Mouse (Mus musculus) kidney, embryonic 16.5 days (tissue): ENCODE results near the gene Rgs1. TPM values are rescaled to one million over a fixed set of nuclear protein-coding genes. Genes with fewer than 3 reads are reported as not detected.

Experiments used
- ATAC-seq: fragments of 200-750 bp; cut with Nextera tagmentation; 2 replicates; pipeline ENCODE4 v1.8.0; 2017; ENCODE audit warnings: moderate TSS enrichment; ENCODE audit not compliant: low FRiP score, low TSS enrichment
- H3K27ac ChIP-seq: fragments of 300-500 bp; sonication (generic); 2 replicates; pipeline ENCODE4 v1.5.1; 2014; ENCODE audit warnings: low read length
- H3K27me3 ChIP-seq: fragments of 300-500 bp; sonication (generic); 2 replicates; pipeline ENCODE4 v1.6.1; 2014; ENCODE audit warnings: low read length, control low read depth, mixed read lengths; ENCODE audit not compliant: insufficient read depth
- H3K36me3 ChIP-seq: fragments of 300-500 bp; sonication (generic); 2 replicates; pipeline ENCODE4 v1.6.1; 2014; ENCODE audit warnings: low read length, control low read depth, mixed read lengths; ENCODE audit not compliant: insufficient read depth
- H3K4me1 ChIP-seq: fragments of 300-500 bp; sonication (generic); 2 replicates; pipeline ENCODE4 v1.6.1; 2014; ENCODE audit warnings: low read length, control low read depth, mixed read lengths; ENCODE audit not compliant: insufficient read depth
- H3K4me2 ChIP-seq: fragments of 300-500 bp; sonication (generic); replicated peaks from 2 replicates; pipeline ENCODE4 v1.6.1; 2014; ENCODE audit warnings: low read depth, low read length
- H3K4me3 ChIP-seq: fragments of 300-500 bp; sonication (generic); 2 replicates; pipeline ENCODE4 v1.5.1; 2014; ENCODE audit warnings: mild to moderate bottlenecking, low read length
- H3K9ac ChIP-seq: fragments of 300-500 bp; sonication (generic); replicated peaks from 2 replicates; pipeline ENCODE4 v1.6.1; 2014; ENCODE audit warnings: low read length
- H3K9me3 ChIP-seq: fragments of 300-500 bp; sonication (generic); 2 replicates; pipeline ENCODE4 v1.6.1; 2016; ENCODE audit warnings: low read length, control low read depth
- WGBS: fragments of 180-500 bp; shearing (Covaris S2); extraction: QIAGEN DNeasy Blood & Tissue Kit; methylation state at CpG from one replicate; pipeline ENCODE4 v1.1.7; 2014; 5-methylcytosine and 5-hydroxymethylcytosine counted together
- polyA plus RNA-seq: library from polyadenylated mRNA; unstranded; fragments of >200 nt; fragmentation: Nextera tagmentation; extraction: Ambion mirVana; gene quantifications from 2 replicates; pipeline ENCODE4 v1.2.1, GENCODE M21; 2015

Rgs1 gene
- polyA plus RNA-seq, result not detected in 2 replicates

DNA sequence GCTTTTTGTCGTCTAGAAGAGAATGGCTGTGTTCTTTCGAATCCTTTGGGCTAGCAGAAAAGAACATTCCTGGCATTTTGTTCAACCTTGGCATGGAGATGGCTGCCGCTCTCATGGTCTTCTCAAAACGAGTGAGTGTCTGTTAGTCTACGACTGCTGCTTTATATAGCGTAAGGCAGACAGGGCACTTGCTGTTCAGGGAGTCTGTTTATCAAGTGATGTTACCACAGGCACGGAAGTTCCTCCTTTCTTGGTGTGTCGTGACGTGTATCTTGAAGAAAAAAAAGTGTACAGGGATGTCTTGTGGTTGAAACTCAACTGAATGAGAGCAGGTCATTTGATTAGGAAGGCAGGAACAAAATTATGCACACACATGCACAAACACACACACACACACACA lies at the start of gene Rgs1:
TSS of gene Rgs1 (minus strand) at position 320 of the 400 bp plus-strand sequence.
- H3K27ac ChIP-seq, result no peak within 1 kb of the TSS
- no peaks in the 10 kb centered on the region for H3K4me1 ChIP-seq
- H3K9ac ChIP-seq, result no peak within 1 kb of the TSS
- no peaks in the 10 kb centered on the region for H3K36me3 ChIP-seq
- H3K27me3 ChIP-seq, result no peaks in the 10 kb centered on the region
- no peak within 1 kb of the TSS for H3K4me3 ChIP-seq
- H3K4me2 ChIP-seq, result no peak within 1 kb of the TSS
- H3K9me3 ChIP-seq, result no peaks in the 10 kb centered on the region
- WGBS, result 74% methylated on average over 9 of the region's 9 CpGs
- ATAC-seq, result no peak

DNA sequence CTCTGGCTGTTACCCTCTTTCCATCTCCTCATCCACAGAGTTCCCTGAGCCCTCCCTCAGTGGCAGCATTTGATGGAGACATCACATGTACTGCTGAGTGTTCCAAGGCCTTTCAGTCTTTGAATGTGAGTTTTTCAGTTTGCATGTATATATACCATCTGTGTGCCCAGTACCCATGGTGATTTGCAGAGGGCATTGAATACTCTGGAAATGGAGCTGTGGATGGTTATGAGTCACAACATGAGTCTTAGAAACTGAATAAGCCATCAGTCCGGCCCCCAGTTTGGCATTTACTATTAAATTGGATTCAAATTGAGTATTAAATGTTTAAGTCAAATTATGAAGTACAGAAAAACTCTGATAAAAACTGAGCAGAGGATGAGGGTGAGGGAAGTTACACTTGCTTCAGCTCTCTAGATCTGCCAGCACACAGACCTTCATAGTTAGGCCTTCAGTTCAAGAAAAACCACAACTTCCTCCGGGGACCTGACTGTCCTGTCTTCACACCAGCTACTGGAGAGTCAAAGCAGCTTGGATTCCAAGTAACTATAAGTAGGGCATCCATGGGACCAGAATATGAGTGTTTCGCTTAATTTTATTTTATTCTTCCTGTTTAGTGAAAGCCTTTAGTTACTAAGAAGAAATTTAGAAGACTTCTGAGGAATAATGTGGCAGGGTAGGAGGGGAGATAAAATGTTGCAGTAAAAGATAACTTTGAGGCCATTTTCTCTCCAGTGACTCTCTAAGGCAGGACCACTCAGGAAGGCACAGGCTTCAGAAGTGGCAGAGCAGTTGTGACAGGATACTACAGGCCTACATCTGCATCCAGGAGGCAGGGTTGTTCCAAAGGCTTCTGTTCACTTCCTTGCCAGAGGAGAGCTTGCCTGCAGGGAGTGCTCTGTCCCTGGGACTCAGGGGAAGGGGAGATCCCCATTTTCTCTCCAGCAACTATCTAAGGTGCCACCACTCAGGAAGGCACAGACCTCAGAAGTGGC lies 34.3 kb upstream of the Rgs1 start:
- Histone ChIP-seq H3K4me1 (no peaks in the 10 kb centered on the region), H3K36me3 (no peaks in the 10 kb centered on the region), H3K9ac (no peak overlapping the region), H3K27me3 (no peaks in the 10 kb centered on the region), H3K9me3 (peaks cover 5% of the 10 kb centered on the region; the same call in 1 of the 2 replicates), H3K4me3 (no peak overlapping the region), H3K27ac (no peak overlapping the region), H3K4me2 (no peak overlapping the region)
- WGBS, result 91% methylated on average over 3 of the region's 3 CpGs
- ATAC-seq, result no peak

DNA sequence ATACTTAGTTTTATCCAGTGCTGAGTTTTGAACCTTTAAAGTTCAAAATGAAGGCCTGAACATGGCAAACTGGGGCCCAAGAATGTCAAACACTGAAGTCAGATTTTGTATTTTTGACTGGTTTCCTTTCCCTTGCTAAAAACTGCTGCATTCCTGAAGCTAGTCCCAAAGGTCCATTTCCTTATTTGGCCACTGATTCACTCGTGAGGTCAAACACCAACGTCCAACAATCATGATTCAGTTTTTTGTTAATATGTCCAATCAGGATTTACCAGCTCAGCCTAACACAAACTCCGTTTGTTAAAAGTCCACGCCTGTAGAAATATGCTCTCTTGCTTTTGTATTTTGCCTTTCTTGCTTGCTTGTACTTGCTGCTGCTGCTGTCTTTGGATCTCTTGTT lies 31.0 kb upstream of the Rgs1 start:
- Histone ChIP-seq H3K9ac (no peak overlapping the region), H3K36me3 (no peaks in the 10 kb centered on the region), H3K4me1 (no peaks in the 10 kb centered on the region), H3K4me3 (no peak overlapping the region), H3K27me3 (no peaks in the 10 kb centered on the region), H3K9me3 (peaks cover 5% of the 10 kb centered on the region; the same call in 1 of the 2 replicates), H3K4me2 (no peak overlapping the region), H3K27ac (no peak overlapping the region)
- 67% methylated on average over 4 of the region's 4 CpGs for WGBS
- ATAC-seq, result no peak

DNA sequence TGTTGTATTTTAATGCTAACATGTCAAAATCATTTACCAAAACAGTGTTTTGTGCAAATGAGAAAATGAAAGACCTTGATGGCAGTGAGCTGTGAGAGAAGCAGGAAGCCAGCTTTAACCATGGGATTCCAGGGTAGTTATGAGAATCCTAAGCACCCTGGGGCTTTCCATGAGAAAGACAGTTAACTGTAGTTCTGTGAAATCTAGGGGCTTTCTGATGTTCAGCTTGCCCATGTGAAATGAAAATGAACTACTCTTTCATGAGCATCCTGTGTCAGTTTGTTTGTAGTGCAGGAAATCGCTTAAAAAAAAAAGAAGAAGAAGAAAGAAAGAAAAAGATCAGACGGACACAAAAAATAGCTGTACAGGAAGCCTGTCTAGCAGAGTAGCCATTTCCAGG lies 23.9 kb upstream of the Rgs1 start:
- no peak overlapping the region for H3K4me2 ChIP-seq
- H3K9ac ChIP-seq, result no peak overlapping the region
- H3K9me3 ChIP-seq, result no peaks in the 10 kb centered on the region
- H3K27ac ChIP-seq, result no peak overlapping the region
- 76% methylated on average over 2 of the region's 2 CpGs for WGBS
- H3K4me1 ChIP-seq, result no peaks in the 10 kb centered on the region
- no peaks in the 10 kb centered on the region for H3K36me3 ChIP-seq
- no peak overlapping the region for H3K4me3 ChIP-seq
- H3K27me3 ChIP-seq, result no peaks in the 10 kb centered on the region
- no peak for ATAC-seq

DNA sequence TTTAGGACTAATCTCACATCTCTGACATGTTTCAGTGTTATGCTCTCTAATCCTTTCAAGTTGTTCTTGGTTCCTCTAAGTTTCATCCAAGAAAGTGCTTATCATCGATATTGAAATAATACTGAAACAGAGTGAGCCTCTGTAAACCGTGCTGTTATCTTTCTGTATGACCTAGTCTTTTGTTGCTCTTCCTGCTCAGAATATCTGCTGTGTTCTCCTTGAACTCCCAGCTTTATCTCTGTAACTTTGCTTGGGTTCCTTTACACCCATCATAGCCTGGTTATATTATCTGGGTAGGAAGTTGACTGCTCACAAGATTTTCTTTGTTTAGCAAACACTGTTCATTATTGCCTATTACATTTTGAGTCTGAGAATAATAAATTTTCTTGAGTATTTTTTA lies 20.1 kb upstream of the Rgs1 start:
- no peaks in the 10 kb centered on the region for H3K4me1 ChIP-seq
- no peaks in the 10 kb centered on the region for H3K9me3 ChIP-seq
- no peaks in the 10 kb centered on the region for H3K36me3 ChIP-seq
- WGBS, result 79% methylated on average over 2 of the region's 2 CpGs
- no peak for ATAC-seq
- H3K4me2 ChIP-seq, result no peak overlapping the region
- H3K27me3 ChIP-seq, result no peaks in the 10 kb centered on the region
- H3K9ac ChIP-seq, result no peak overlapping the region
- H3K27ac ChIP-seq, result no peak overlapping the region
- no peak overlapping the region for H3K4me3 ChIP-seq

DNA sequence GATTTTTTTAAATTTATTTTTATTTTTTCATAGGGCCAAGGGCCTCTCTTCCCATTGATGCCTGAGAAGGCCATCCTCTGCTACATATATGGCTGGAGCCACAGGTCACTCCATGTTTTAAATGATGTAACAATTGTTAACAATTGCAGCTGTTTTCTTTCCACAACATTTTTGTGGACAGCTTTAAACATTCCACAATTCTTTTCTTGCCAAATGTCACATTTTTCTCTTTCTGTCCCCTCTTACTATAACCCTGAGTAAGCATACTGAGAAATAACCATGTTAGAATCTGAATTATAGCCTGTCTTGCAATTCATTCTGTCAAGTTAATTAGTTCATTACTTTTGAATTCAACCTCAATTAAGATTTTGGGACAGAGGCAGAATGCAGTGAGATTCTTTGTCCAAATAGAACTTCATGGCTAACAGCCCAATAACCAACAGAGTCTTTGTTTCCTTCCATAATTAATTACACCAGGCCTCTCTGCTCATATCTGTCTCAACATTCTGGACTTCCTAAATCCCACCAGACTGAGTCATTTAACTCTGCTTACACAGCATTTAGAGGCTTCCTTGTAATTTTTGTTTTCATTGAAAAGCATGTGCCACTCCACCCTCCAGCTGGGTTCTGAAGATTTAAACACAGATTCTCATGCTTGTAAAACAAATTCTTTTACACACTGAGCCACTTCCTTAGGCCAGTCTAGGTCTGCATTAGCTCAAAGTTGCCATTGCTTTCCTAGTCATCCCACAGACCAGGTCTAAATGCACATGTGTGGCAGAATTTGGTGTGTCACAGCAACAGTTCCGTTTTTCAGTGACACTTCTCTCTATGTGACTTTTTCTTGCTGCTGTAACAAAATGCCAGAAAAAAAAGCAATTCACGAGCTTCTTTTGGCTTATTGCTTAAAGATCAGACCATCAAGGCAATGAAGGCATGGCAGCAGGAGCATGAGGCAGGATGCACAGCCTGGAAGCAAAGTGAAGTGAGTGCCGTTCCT lies 18.7 kb upstream of the Rgs1 start:
- Histone ChIP-seq H3K4me1 (no peaks in the 10 kb centered on the region), H3K27ac (peak overlapping the region; percentile 61), H3K27me3 (no peaks in the 10 kb centered on the region), H3K36me3 (no peaks in the 10 kb centered on the region), H3K9me3 (no peaks in the 10 kb centered on the region), H3K4me3 (no peak overlapping the region), H3K4me2 (no peak overlapping the region), H3K9ac (no peak overlapping the region)
- WGBS, result 64% methylated on average over 3 of the region's 3 CpGs
- peak; percentile 86 for ATAC-seq

DNA sequence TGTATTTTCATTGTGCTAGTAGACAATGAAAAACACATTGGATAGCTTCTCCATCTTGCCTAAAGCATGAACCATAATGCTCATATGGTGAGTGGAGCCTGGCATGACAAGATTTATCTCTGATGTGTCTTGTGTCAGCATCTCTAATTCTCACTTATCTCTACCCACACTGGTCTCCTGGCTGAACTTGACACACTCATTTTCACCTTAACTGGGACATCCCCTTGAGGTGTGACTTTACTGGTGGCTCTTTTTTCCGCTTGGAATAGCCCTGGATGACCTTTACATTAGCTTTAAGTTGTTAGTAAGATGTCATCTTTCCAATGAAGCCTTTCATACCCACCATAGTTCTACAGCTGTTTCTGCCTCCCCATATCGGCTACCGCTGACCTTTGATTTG lies 15.0 kb upstream of the Rgs1 start:
- Histone ChIP-seq H3K36me3 (no peaks in the 10 kb centered on the region), H3K4me1 (no peaks in the 10 kb centered on the region), H3K9ac (no peak overlapping the region), H3K27me3 (no peaks in the 10 kb centered on the region), H3K4me2 (no peak overlapping the region), H3K4me3 (no peak overlapping the region), H3K27ac (no peak overlapping the region), H3K9me3 (no peaks in the 10 kb centered on the region)
- 84% methylated on average over 3 of the region's 3 CpGs for WGBS
- no peak for ATAC-seq

DNA sequence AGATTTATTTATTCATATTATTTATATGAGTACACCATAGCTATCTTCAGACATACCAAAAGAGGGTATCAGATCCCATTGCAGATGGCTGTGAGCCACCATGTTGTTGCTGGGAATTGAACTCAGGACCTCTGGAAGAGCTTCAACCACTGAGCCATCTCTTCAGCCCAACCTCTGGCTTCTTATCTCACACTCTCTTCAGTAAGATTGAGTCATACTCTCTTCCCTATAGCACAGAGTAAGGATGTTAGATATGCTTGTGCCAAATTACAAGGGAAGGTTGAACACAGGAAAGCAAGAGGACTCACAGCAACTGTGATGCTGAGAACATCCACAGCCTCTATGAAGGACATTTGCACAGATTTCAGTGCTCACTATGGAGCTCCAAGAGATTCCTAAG lies 13.0 kb upstream of the Rgs1 start:
- Histone ChIP-seq H3K4me3 (no peak overlapping the region), H3K4me1 (no peaks in the 10 kb centered on the region), H3K27me3 (no peaks in the 10 kb centered on the region), H3K9ac (no peak overlapping the region), H3K36me3 (no peaks in the 10 kb centered on the region), H3K27ac (no peak overlapping the region), H3K4me2 (no peak overlapping the region), H3K9me3 (no peaks in the 10 kb centered on the region)
- no peak for ATAC-seq

DNA sequence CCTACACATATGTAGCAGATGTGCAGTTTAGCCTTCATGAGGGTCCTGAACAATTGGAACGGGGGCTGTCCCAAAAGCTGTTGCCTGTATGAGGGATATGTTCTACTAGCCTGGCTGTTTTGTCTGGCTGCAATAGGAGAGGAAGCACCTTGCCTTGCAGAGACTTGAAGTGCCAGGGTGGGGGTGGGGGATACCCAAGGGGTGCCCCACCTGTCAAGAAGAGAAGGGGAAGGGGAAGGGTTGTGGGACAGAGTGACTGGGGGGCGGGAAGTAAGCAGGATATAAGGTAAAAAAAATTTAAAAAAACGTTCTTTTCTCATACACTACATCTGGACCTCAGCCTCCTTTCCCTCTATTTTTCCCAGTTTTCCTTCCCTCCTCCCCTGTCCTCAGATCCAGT lies 9.7 kb upstream of the Rgs1 start:
- H3K4me3 ChIP-seq, result no peak overlapping the region
- H3K4me1 ChIP-seq, result no peaks in the 10 kb centered on the region
- no peak overlapping the region for H3K27ac ChIP-seq
- no peak overlapping the region for H3K9ac ChIP-seq
- H3K9me3 ChIP-seq, result no peaks in the 10 kb centered on the region
- no peak overlapping the region for H3K4me2 ChIP-seq
- no peaks in the 10 kb centered on the region for H3K36me3 ChIP-seq
- no peak for ATAC-seq
- 73% methylated on average over 3 of the region's 3 CpGs for WGBS
- H3K27me3 ChIP-seq, result no peaks in the 10 kb centered on the region
